Mouse (Mus musculus): ENCODE data around the gene Hsd11b1. TPM values are rescaled to one million over a fixed set of nuclear protein-coding genes. Genes with fewer than 3 reads are reported as not detected.

Hsd11b1 gene
- polyA plus RNA-seq, 1 experiment from 2014 or later: 0.09 TPM

DNA sequence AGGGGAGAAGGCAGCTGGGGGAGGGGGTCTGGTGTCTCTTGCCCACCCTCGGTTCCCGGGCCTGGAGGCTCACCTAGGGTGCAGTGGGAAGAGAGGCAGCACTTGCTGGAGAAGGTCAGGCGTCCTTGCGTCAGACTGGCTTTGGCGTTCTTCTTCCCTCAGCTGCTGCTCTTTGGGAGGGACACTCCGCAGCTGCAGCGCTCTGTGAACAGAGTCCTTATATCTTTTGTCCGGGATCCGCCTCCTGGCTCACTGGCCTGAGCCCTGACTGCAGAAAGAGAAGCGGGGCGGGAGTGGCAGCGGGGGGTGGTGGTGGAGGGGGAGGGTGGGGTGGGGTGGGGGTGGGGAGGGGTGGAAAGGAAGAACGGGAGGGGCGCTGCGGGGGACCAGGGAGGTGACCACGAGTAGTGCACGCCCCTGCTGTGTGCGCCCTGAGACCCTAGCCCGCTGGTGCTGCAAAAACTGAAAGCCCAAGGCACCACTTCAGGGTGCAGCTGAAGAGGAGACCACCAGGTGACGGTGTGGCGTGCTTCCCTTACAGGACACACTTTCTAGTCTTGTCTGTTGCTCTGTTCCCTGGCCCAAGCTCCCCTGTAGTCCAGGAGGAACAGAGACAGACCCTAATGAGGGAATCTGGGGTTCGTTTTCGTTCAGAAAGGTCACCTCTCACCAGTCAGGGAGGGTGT lies 9.2 kb upstream of the Hsd11b1 start, which contains the start of gene G0s2:
TSS of gene G0s2 (minus strand) at position 302 of the 686 bp plus-strand sequence.
- peak; percentile 72 for DNase-seq (ENCODE audit: low spot score)
- Histone ChIP-seq H3K9me3 (replicated peaks) (no peaks in the 10 kb centered on the region), H3K27me3 (ENCODE audit: low read depth, poor library complexity, severe bottlenecking) (no peaks in the 10 kb centered on the region; the same call in 1 of the 2 replicates), H3K27ac (replicated peaks) (peak within 1 kb of the TSS; percentile 90), H3K36me3 (no peaks in the 10 kb centered on the region), H3K4me3 (peak within 1 kb of the TSS; percentile 60), H3K4me1 (peaks cover 33% of the 10 kb centered on the region)
- 1% methylated on average over 23 of the region's 23 CpGs for WGBS

DNA sequence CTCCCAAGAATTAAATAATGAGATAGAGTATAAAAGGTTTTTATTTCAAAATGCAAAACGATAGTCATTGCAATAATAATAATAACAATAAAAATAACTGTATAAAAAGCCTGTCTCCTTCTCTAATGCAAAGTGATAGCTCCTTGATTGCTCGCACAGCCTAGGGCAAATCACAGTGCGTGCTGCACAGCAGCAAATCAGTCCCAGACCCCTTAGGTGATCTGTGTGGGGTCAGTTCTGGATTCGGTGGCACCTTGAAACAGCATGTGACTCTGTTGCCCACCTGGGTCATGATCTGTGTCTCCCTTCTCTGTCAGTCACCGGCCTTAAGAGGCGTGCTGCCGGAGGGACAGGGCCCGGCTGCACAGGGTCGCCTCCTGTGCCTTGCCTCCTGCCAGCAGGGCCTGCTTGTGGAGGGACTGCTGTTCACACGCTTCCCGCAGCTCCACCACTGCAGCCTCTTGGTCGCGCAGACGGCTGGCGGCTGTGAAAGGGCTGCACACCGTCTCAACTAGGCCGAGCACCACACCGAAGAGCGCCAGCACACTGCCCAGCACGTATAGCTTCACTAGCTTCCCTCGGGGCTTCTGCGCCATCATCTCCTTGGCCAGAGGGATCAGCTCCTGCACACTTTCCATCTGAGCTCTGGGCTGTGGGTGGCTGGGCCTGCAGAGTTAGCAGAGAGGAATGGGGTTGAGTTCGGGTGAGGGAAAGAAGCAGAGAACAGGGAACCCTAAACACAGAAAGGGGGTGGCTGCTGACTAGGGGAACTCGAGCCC lies 8.5 kb upstream of the Hsd11b1 start:
- peak; percentile 65 for DNase-seq (ENCODE audit: low spot score)
- no peaks in the 10 kb centered on the region for H3K9me3 ChIP-seq (replicated peaks)
- H3K4me1 ChIP-seq: peaks cover 33% of the 10 kb centered on the region
- H3K4me3 ChIP-seq: peak overlapping the region; percentile 60
- H3K27me3 ChIP-seq (ENCODE audit: low read depth, poor library complexity, severe bottlenecking): no peaks in the 10 kb centered on the region; the same call in 1 of the 2 replicates
- peak overlapping the region; percentile 90 for H3K27ac ChIP-seq (replicated peaks)
- 9% methylated on average over 24 of the region's 24 CpGs for WGBS
- no peaks in the 10 kb centered on the region for H3K36me3 ChIP-seq

DNA sequence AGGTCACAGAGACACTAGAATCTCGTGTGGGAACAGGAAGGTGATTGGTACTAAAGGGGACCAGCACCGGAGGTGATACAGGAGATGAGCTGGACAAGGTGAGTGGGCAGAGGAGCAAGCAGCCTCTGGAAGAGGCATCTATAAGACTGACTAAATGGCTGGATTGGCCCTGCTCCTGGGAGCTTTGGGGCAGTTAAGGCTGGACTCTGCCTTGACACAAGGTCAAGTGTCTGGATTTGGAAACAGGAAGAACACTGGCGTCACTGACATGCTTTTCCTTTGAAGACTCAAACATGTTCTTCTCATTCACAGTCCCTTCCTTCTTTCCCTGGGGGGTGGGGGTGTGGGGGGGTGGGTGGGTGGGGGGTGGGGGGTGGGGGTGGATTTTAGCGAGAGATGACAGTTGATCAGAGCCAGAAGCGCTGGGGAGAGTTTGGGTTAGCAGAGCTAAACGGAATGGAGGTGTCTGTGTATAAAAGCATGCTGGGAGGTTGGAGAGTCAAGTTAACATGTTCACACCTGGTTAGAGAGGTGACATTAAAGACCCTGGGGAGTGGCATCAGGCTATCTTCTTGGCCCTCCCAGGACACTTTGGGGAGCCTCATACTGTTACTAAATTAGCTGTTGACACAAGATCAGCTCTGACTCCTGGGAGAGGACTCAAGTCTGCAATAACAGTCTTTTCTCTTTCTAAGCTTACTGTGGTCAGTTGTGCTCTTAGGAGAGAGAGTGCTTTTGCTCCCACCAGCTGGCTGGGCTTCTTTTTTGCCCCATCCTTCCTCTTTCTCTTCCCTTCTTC lies 7.3 kb upstream of the Hsd11b1 start:
- no peak for DNase-seq (ENCODE audit: low spot score)
- Histone ChIP-seq H3K4me1 (peaks cover 33% of the 10 kb centered on the region), H3K27ac (replicated peaks) (no peak overlapping the region), H3K27me3 (ENCODE audit: low read depth, poor library complexity, severe bottlenecking) (no peaks in the 10 kb centered on the region; the same call in 1 of the 2 replicates), H3K4me3 (no peak overlapping the region), H3K9me3 (replicated peaks) (no peaks in the 10 kb centered on the region), H3K36me3 (no peaks in the 10 kb centered on the region)
- 64% methylated on average over 6 of the region's 6 CpGs for WGBS

DNA sequence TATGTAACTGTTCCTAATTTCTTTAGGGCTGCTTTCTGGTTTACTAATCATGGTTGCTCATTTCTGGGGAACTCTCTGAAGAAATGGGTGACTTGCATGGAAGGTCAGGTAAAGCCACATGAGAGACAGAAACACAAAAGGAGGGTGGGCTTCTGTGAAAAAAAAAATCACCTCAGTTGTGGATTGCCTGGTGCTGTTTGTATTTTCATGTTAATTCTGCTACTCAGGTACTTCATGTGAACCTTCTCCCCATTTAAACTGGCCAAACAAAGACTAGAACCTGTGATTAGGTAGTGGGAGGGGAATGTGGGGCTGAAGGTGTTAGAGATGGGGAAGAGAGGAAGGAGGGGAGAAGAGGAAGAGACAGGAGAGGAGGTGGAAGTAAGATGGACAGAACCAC lies 1.9 kb upstream of the Hsd11b1 start:
- Histone ChIP-seq H3K9me3 (replicated peaks) (no peaks in the 10 kb centered on the region), H3K4me3 (no peak overlapping the region), H3K27ac (replicated peaks) (no peak overlapping the region), H3K27me3 (ENCODE audit: low read depth, poor library complexity, severe bottlenecking) (no peaks in the 10 kb centered on the region), H3K4me1 (no peaks in the 10 kb centered on the region), H3K36me3 (no peaks in the 10 kb centered on the region)
- DNase-seq (ENCODE audit: low spot score): no peak

DNA sequence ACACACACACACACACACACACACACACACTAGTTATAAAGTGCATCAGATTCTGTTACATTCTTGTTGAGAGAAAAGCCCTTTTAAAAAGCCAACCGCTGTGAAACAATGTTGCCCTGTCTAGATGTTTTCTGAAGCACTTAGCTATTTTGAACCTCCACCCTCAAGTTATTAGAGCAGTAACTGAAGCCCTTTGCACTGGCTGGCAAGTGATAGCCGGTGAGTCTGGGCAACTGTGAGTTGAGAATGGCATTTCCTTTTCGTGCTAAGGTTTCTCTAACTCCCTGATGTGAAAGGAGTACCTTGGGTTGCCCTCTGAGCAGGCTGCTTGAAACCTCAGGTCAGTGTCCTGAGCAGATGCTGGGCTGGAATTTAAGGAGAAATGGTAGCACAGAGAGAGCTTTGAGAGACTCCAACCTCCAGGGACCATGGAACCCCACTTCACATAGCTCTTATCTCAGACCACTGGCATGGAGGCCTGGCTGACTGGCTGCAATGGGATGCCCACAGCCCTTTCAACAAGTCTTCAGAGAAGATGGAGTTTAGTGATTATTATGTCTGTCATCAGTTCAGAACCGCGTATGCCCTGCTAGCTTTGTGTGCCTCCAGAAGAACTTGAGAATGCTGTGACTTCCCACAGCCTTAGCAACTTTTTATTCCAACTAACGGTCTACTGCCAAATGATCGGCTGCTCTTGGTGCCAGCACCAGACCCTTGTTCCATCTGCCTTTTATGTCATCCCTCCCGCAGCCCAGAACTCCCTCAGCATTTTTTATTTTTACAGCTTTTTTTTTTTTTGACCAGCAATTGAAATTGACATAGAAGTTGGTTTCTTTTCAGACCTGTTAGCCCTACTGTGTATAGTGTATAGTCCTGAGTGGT lies 608 bp downstream of the Hsd11b1 start:
- H3K36me3 ChIP-seq: no peaks in the 10 kb centered on the region
- H3K27ac ChIP-seq (replicated peaks): no peak overlapping the region
- H3K9me3 ChIP-seq (replicated peaks): no peaks in the 10 kb centered on the region
- H3K4me3 ChIP-seq: no peak overlapping the region
- DNase-seq (ENCODE audit: low spot score): no peak
- H3K27me3 ChIP-seq (ENCODE audit: low read depth, poor library complexity, severe bottlenecking): no peaks in the 10 kb centered on the region
- 87% methylated on average over 8 of the region's 8 CpGs for WGBS
- no peaks in the 10 kb centered on the region for H3K4me1 ChIP-seq

DNA sequence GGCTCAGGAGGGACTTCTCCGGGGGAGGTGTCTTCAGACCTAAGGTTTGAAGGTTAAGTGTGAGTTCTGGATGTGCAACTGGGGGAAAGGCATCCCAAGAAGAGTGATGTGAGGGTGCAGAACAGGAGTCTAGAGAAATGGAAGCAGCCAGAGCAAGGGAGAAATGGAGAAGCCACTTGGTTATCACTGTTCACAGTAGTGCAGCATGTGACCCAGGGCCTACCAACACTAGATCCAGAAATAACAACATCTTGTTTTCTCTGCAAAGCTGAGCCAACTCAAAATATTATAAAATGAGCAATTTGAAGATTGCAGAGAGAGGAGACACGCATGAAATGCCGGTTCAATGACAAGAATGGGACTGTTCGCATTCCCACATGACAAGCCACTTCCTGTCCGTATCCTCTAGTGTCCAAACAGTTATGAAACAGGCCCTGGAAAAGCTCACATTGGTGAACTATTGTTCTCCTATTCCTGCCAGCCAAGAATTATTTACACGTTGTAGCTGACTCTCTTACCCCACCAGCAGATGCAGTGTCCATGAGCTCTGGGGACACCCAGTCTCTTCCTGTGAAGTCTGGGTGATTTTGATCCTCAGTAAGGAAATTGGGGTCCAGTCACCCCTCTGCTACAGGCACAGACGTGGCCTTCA lies 1.9 kb downstream of the Hsd11b1 start:
- 82% methylated on average over 7 of the region's 7 CpGs for WGBS
- Histone ChIP-seq H3K27me3 (ENCODE audit: low read depth, poor library complexity, severe bottlenecking) (no peaks in the 10 kb centered on the region), H3K27ac (replicated peaks) (no peak overlapping the region), H3K9me3 (replicated peaks) (no peaks in the 10 kb centered on the region), H3K4me1 (no peaks in the 10 kb centered on the region), H3K36me3 (no peaks in the 10 kb centered on the region), H3K4me3 (no peak overlapping the region)
- no peak for DNase-seq (ENCODE audit: low spot score)

DNA sequence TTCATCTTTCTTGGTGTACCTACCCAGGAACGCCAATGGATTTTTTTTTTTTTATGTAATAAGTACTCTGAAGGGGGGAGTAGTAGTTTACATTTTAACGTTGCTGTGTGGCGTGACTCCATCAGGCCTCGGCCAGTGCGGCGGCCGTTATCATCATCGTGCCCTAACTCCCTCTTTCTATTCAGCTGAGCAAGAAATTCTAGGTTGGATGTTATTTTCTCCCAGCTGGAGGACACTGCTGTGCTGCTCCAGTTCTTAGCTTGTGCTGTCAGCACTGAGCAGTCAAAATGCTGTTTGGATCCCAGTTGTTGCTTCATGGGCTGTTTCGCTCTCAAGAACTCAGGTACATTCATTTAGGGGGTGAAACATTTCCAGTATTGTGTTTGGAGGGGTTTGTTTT lies 4.3 kb downstream of the Hsd11b1 start:
- DNase-seq (ENCODE audit: low spot score): no peak
- WGBS: 90% methylated on average over 9 of the region's 9 CpGs
- Histone ChIP-seq H3K4me1 (no peaks in the 10 kb centered on the region), H3K27ac (replicated peaks) (no peak overlapping the region), H3K4me3 (no peak overlapping the region), H3K27me3 (ENCODE audit: low read depth, poor library complexity, severe bottlenecking) (no peaks in the 10 kb centered on the region), H3K9me3 (replicated peaks) (no peaks in the 10 kb centered on the region), H3K36me3 (no peaks in the 10 kb centered on the region)

DNA sequence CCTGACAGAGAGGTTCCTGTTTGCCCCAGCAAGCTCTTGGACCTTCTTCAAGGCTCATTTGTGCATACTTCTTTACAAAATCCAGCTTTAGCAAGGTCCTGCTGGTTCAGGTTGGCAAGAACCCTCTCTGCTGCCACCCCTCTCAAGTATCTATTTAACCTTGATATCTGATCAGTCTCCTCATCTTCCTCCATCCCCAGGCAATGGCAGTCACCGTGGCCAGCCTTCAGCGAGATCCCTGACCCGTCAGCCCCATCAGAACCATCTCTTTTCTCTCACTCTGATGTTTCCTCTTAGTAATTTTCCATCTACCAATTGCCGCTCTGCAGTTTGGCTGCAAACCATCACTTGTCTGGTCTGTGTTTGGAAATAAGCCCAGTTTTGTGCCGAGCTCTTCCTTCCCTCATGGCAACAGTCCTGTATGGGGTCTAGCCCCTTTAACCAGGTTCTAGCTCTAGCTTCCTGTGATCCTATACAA lies 7.2 kb downstream of the Hsd11b1 start:
- Histone ChIP-seq H3K27me3 (ENCODE audit: low read depth, poor library complexity, severe bottlenecking) (no peaks in the 10 kb centered on the region), H3K36me3 (no peaks in the 10 kb centered on the region), H3K4me1 (no peaks in the 10 kb centered on the region), H3K9me3 (replicated peaks) (no peaks in the 10 kb centered on the region), H3K27ac (replicated peaks) (no peak overlapping the region), H3K4me3 (no peak overlapping the region)
- no peak for DNase-seq (ENCODE audit: low spot score)
- 79% methylated on average over 5 of the region's 5 CpGs for WGBS

DNA sequence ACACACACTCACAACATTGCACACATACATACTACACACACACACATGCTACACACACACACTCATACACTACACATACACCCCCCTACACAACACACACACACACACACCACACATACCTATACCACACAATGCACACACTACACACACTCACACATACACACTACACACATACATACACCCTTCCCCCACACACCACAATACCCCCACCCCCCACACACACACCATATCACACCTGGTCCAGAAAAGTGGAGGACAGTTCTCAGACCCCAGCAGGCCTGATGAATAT lies 7.6 kb downstream of the Hsd11b1 start:
- no peak for DNase-seq (ENCODE audit: low spot score)
- Histone ChIP-seq H3K4me1 (no peaks in the 10 kb centered on the region), H3K36me3 (no peaks in the 10 kb centered on the region), H3K27ac (replicated peaks) (no peak overlapping the region), H3K9me3 (replicated peaks) (no peaks in the 10 kb centered on the region), H3K4me3 (no peak overlapping the region), H3K27me3 (ENCODE audit: low read depth, poor library complexity, severe bottlenecking) (no peaks in the 10 kb centered on the region)

DNA sequence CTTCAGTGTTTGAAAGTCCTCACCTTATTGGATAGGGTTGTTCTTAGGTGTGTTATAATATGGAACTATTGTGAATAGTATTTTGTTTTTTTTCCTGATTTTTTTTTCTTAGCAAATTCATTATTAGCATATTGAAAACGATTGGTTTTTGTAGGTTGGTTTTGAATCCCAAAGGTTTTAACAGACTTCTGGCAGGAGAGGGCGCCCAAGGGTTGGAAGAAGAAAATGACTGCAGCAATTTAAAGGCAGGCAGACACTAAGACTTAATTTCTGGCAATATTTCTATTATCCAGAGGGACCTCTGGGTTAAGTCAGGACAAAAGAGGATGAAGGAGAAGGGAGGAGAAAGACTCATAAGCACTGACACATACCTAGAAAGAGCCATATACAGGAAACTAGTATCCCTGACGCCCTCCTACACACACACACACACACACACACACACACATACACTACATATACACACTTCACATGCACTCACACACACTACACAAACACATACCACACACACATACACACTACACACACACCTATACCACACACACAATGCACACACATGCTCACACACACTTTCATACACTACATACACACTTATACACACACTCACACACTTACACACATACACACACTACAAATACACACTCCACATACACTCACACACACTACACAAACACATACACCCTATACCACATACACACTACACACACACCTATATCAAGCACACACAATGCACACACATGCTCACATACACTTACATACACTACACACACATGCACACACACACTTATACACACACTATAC lies 8.2 kb downstream of the Hsd11b1 start:
- Histone ChIP-seq H3K27me3 (ENCODE audit: low read depth, poor library complexity, severe bottlenecking) (no peaks in the 10 kb centered on the region), H3K27ac (replicated peaks) (no peak overlapping the region), H3K4me1 (no peaks in the 10 kb centered on the region), H3K4me3 (no peak overlapping the region), H3K9me3 (replicated peaks) (no peaks in the 10 kb centered on the region), H3K36me3 (no peaks in the 10 kb centered on the region)
- WGBS: 31% methylated on average over 3 of the region's 3 CpGs
- no peak for DNase-seq (ENCODE audit: low spot score)

DNA sequence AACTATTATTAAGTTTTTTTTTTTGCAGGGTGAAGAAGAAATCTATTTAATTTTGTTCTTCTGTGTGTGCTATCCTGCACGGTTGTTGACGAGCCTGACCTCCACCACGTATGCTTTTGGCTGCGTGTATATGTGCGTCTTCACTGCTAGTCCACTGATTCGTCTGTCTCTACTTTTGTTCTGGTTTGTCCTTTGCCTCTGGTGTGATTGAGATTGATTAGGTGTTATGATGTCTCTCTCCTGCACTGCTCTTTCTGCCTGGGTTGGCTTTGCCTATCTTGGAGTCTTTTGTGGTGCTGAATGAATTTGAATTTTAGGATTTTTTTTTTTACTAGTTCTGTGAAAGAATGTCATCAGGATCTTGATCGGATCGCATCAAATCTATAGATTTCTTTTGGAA lies 8.8 kb downstream of the Hsd11b1 start:
- H3K4me1 ChIP-seq: no peaks in the 10 kb centered on the region
- no peaks in the 10 kb centered on the region for H3K36me3 ChIP-seq
- H3K4me3 ChIP-seq: no peak overlapping the region
- no peak overlapping the region for H3K27ac ChIP-seq (replicated peaks)
- no peaks in the 10 kb centered on the region for H3K9me3 ChIP-seq (replicated peaks)
- H3K27me3 ChIP-seq (ENCODE audit: low read depth, poor library complexity, severe bottlenecking): no peaks in the 10 kb centered on the region
- 73% methylated on average over 8 of the region's 8 CpGs for WGBS
- DNase-seq (ENCODE audit: low spot score): no peak

All from midbrain, embryonic 10.5 days (tissue).